Mouse (Mus musculus) forelimb bud, embryonic 11.5 days (tissue): ENCODE results near the gene Pdcd1lg2.

Experiments used
- DNase-seq: peaks from one replicate; pipeline ENCODE4 v3.0.0-alpha.2; 2012; ENCODE audit warnings: low read depth, low spot score

Gene Pdcd1lg2

GRCm38 (mm10) chr19:29418661-29419115 is 8.0 kb downstream of the Pdcd1lg2 start:
- DNase-seq, result no peak

- no peak for DNase-seq
Measured at GRCm38 (mm10) chr19:29419506-29419905, 8.8 kb downstream of the Pdcd1lg2 start.

GRCm38 (mm10) chr19:29419946-29420345 is 9.2 kb downstream of the Pdcd1lg2 start:
- DNase-seq, result no peak

- no peak for DNase-seq
Measured at GRCm38 (mm10) chr19:29420397-29420796, 9.7 kb downstream of the Pdcd1lg2 start.

- no peak for DNase-seq
Measured at GRCm38 (mm10) chr19:29422013-29422645, 11.4 kb downstream of the Pdcd1lg2 start.

GRCm38 (mm10) chr19:29422796-29423195 is 12.1 kb downstream of the Pdcd1lg2 start:
- no peak for DNase-seq

- no peak for DNase-seq
Measured at GRCm38 (mm10) chr19:29430516-29430915, 19.8 kb downstream of the Pdcd1lg2 start.

- DNase-seq, result no peak
Measured at GRCm38 (mm10) chr19:29430953-29431352, 20.2 kb downstream of the Pdcd1lg2 start.

- no peak for DNase-seq
Measured at GRCm38 (mm10) chr19:29436793-29437479, 26.2 kb downstream of the Pdcd1lg2 start.

GRCm38 (mm10) chr19:29437849-29438248 is 27.1 kb downstream of the Pdcd1lg2 start:
- DNase-seq, result no peak

- no peak for DNase-seq
Measured at GRCm38 (mm10) chr19:29439242-29439641, 28.5 kb downstream of the Pdcd1lg2 start.

- DNase-seq, result no peak
Measured at GRCm38 (mm10) chr19:29442492-29442891, 31.8 kb downstream of the Pdcd1lg2 start.

- DNase-seq, result no peak
Measured at GRCm38 (mm10) chr19:29444364-29444763, 33.6 kb downstream of the Pdcd1lg2 start.

GRCm38 (mm10) chr19:29448373-29448772 is 37.7 kb downstream of the Pdcd1lg2 start:
- DNase-seq, result no peak

- DNase-seq, result no peak
Measured at GRCm38 (mm10) chr19:29450376-29450775, 39.7 kb downstream of the Pdcd1lg2 start.

- DNase-seq, result no peak
Measured at GRCm38 (mm10) chr19:29454141-29454601, 43.5 kb downstream of the Pdcd1lg2 start.

- no peak for DNase-seq
Measured at GRCm38 (mm10) chr19:29455156-29455555, 44.4 kb downstream of the Pdcd1lg2 start.

- DNase-seq, result no peak
Measured at GRCm38 (mm10) chr19:29457982-29458381, 47.3 kb downstream of the Pdcd1lg2 start.

- no peak for DNase-seq
Measured at GRCm38 (mm10) chr19:29462462-29462861, 51.7 kb downstream of the Pdcd1lg2 start.

- DNase-seq, result no peak
Measured at GRCm38 (mm10) chr19:29463645-29464395, 53.1 kb downstream of the Pdcd1lg2 start.

GRCm38 (mm10) chr19:29466819-29467218 is 56.1 kb downstream of the Pdcd1lg2 start:
- no peak for DNase-seq

GRCm38 (mm10) chr19:29468941-29469685 is 58.4 kb downstream of the Pdcd1lg2 start:
- DNase-seq, result no peak
